Mouse (Mus musculus): ENCODE results near the gene Ick. TPM values are rescaled to one million over a fixed set of nuclear protein-coding genes. Genes with fewer than 3 reads are reported as not detected.
A peak's percentile ranks its signal among the peaks of the same experiment; 100 is the strongest.
"Not testable (repeated sequence)": the region's sequence is repeated elsewhere in the genome, so short reads cannot be mapped to it uniquely, and the experiment has no call there.

The Ick gene
- total RNA-seq, 2 experiments from 2014 or later = 18.3 to 20.6 TPM

- Histone ChIP-seq H3K27ac (no peak overlapping the region), H3K4me3 (no peak overlapping the region)
- no peak for DNase-seq (ENCODE audit: low spot score in 2 of 2)
- no peak for TF ChIP-seq CTCF (conservative IDR thresholded peaks at IDR 0.05)
Measured at GRCm38 (mm10) chr9:78166694-78167452, 57.9 kb downstream of the Ick start.

- DNase-seq (ENCODE audit: low spot score in 2 of 2) = no peak
- TF ChIP-seq CTCF (conservative IDR thresholded peaks at IDR 0.05) = no peak
- Histone ChIP-seq H3K4me3 (no peak overlapping the region), H3K27ac (no peak overlapping the region)
Measured at GRCm38 (mm10) chr9:78167453-78167969, 58.5 kb downstream of the Ick start.

GRCm38 (mm10) chr9:78168864-78169263 is 59.9 kb downstream of the Ick start:
- TF ChIP-seq CTCF (conservative IDR thresholded peaks at IDR 0.05) = peak; percentile 56
- no peak overlapping the region for H3K27ac ChIP-seq
- H3K4me3 ChIP-seq = no peak overlapping the region
- no peak for DNase-seq (ENCODE audit: low spot score in 2 of 2)

GRCm38 (mm10) chr9:78174016-78174415 is 65.0 kb downstream of the Ick start:
- no peak for DNase-seq (ENCODE audit: low spot score in 2 of 2)
- no peak overlapping the region for H3K4me3 ChIP-seq
- no peak overlapping the region for H3K27ac ChIP-seq
- TF ChIP-seq CTCF (conservative IDR thresholded peaks at IDR 0.05) = no peak

GRCm38 (mm10) chr9:78174925-78175276 is 65.9 kb downstream of the Ick start:
- H3K27ac ChIP-seq = peak overlapping the region; percentile 55; the same call in 1 of the 2 replicates
- not testable (repeated sequence) for DNase-seq (ENCODE audit: low spot score in 2 of 2); H3K4me3 ChIP-seq

DNA sequence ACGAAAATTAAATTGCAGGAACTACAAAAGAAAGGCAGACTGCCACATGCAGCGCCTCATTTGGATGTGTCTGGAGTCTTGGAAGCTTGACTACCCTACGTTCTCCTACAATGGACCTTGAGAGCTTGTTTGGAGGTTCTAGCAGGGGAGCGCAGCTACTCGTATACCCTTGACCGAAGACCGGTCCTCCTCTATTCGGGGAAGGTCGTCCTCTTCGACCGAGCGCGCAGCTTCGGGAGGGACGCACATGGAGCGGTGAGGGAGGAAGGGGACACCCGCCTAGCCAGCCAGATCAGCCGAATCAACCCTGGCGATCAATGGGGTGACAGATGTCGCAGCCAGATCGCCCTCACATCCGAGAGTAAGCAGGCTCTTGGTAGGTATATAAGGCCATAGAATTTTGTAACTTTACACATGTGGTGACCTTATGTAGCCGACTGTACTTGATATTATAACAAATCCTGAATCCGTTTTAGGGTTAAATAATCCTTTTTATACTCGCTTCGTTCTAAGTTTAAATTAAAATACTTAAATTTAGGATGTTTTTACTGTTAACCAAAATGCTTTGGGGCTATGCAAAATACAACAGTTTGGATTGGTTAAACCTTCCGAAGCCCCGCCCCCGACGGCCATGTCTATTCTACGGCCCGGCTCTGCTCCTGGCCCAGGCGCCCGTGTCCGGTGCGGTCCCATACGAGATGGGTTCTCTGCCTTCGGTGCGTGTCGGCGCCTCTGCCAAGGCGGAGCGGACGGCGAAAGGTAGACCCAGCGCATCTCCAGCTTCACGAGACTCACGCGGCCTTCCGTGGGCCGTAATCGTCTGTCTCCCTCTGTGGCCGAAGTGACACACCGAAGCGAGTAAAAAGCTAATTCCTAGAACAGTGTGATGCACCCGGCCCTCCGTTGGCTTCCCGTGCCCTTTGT is 66.5 kb downstream of the Ick start:
- H3K4me3 ChIP-seq = peak overlapping the region; percentile 93
- H3K27ac ChIP-seq = peak overlapping the region; percentile 99
- no peak for TF ChIP-seq CTCF (conservative IDR thresholded peaks at IDR 0.05)
- DNase-seq (ENCODE audit: low spot score in 2 of 2) = peak; percentile 94 to 95

DNA sequence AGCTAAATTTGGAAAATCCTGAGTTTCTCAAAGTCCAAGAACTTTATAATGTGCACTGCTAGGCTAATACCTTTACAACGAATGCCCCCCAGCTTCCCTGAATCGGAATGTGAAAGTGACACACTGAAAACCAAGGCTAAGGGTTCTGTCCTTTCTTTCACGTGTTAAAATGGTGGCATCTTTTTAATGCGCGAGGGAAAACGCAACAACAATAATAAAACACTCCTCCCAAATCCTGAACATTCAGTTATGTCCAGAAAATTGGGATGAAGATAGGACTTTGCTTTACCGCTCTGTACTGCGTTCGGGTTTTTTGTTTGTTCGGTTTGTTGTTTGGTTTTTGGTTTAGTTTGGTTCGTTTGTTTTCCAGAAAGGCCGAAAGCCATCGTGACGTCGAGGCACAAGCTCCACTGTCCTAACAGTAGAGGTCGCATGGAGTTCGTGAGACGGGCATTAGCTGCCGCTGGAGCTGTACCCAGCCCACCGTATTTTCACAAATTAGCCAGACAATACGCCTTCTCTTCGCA is 67.3 kb downstream of the Ick start:
- peak; percentile 50 to 57 for DNase-seq (ENCODE audit: low spot score in 2 of 2)
- H3K4me3 ChIP-seq = peak overlapping the region; percentile 93
- peak; percentile 72 for TF ChIP-seq CTCF (conservative IDR thresholded peaks at IDR 0.05)
- peak overlapping the region; percentile 99 for H3K27ac ChIP-seq

GRCm38 (mm10) chr9:78176831-78177230 is 67.8 kb downstream of the Ick start:
- DNase-seq (ENCODE audit: low spot score in 2 of 2) = no peak
- no peak for TF ChIP-seq CTCF (conservative IDR thresholded peaks at IDR 0.05)
- peak overlapping the region; percentile 99 for H3K27ac ChIP-seq
- peak overlapping the region; percentile 93 for H3K4me3 ChIP-seq

GRCm38 (mm10) chr9:78178197-78178596 is 69.2 kb downstream of the Ick start:
- Histone ChIP-seq H3K4me3 (no peak overlapping the region), H3K27ac (no peak overlapping the region)
- no peak for TF ChIP-seq CTCF (conservative IDR thresholded peaks at IDR 0.05)
- DNase-seq (ENCODE audit: low spot score in 2 of 2) = no peak

- TF ChIP-seq CTCF (conservative IDR thresholded peaks at IDR 0.05) = peak; percentile 51
- DNase-seq (ENCODE audit: low spot score in 2 of 2) = no peak
- Histone ChIP-seq H3K27ac (no peak overlapping the region), H3K4me3 (no peak overlapping the region)
Measured at GRCm38 (mm10) chr9:78179071-78179470, 70.1 kb downstream of the Ick start.

- DNase-seq (ENCODE audit: low spot score in 2 of 2); H3K27ac ChIP-seq; H3K4me3 ChIP-seq: not testable (repeated sequence)
Measured at GRCm38 (mm10) chr9:78182474-78182873, 73.5 kb downstream of the Ick start, which contains the start of gene Gsta4. Gene Gsta4, plus strand, starts transcription at chr9:78182774.

- Histone ChIP-seq H3K4me3 (no peak overlapping the region), H3K27ac (no peak overlapping the region)
- no peak for DNase-seq (ENCODE audit: low spot score in 2 of 2)
- TF ChIP-seq CTCF (conservative IDR thresholded peaks at IDR 0.05) = no peak
Measured at GRCm38 (mm10) chr9:78185686-78186085, 76.7 kb downstream of the Ick start.

DNA sequence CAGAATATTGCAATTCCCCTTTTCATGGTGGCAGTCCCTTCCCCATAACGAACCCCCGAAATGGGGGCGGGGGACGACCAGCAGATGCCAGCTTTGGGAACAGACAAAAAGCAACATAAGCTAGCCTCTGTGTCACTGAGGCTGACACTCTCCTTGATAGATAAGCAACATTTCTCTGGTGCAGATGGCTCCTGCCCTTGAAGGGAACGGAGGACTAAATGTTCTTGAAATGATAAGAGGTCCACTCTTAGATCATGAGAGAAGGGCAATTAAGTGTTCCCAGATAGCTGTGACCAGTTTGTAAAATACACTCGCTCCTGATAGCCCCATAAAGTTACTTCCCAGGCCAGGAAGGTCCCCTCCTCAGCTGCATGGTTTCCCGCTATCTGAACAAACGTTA is 79.9 kb downstream of the Ick start:
- no peak for DNase-seq (ENCODE audit: low spot score in 2 of 2)
- Histone ChIP-seq H3K4me3 (no peak overlapping the region), H3K27ac (no peak overlapping the region)
- TF ChIP-seq CTCF (conservative IDR thresholded peaks at IDR 0.05) = no peak

Data from layer of hippocampus, adult 2 months (tissue).